Mouse (Mus musculus) liver, adult (tissue): ENCODE results near the gene Adprh.

Experiments
- GATA4 ChIP-seq: IDR thresholded peaks from 2 replicates; pipeline ENCODE4 v1.6.1; 2014; ENCODE audit warnings: mild to moderate bottlenecking, low read length; ENCODE audit not compliant: insufficient replicate concordance

Adprh gene

GRCm38 (mm10) chr16:38454533-38455254, 2.2 kb upstream of the Adprh start:
- no peak for TF ChIP-seq GATA4

DNA sequence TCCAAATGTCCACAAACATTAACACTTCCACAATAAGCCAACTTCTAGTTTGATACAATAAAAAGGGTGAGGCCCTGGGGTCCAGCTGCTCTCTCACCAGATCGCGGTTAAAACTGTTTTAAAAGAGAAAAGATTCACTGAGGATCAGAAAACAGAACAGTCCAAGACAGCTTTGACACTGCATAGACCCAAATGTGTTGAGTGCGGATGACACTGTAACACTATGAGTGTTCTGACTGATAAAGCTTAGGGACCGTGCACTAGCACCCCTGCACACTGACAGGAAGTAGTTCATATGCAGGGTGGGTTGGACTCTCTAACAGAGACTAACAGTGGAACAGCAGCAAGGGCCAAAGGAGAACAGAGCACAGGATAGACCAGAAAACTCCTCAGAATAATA, 1.4 kb upstream of the Adprh start:
- no peak for TF ChIP-seq GATA4

DNA sequence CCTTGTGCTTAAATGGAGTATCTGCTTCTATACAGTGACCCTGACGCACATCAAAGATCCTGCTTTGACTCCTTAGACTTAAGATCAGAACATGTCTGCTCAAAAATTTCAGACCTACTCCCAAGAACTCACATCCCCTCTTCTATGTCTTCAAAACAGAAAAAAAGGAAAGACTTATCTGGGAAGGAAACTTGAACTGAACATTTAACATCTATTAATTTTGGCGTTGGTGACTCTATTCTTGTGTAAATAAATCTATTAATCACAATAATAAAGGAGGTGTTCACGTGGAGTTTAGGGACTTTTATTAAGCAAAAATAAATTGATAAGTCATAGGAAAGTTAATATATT, 675 bp upstream of the Adprh start:
- TF ChIP-seq GATA4 = no peak

GRCm38 (mm10) chr16:38451421-38452205, 890 bp downstream of the Adprh start:
- no peak for TF ChIP-seq GATA4

- no peak for TF ChIP-seq GATA4
Observed at GRCm38 (mm10) chr16:38450707-38451106, 1.8 kb downstream of the Adprh start.

- TF ChIP-seq GATA4 = no peak
Observed at GRCm38 (mm10) chr16:38448458-38448857, 4.0 kb downstream of the Adprh start.

DNA sequence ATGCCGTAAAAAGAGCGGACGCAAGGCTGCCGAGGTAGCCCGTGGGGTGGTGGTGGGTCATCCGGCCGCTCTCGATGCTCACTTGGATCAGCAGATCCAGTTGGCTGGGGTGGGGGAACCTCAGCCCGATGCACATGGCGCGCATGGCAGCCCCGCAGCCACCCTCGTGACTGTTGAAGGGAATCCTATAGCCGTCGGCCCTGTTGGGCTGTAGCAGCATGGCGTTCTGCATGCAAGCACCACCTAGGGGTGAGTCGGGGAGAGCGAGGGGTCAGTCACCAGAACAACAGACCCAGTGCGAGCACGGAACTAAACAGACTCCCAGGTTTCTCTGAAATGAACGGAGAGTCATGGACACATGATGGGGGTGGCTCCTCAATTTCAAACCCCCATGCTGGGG, 5.1 kb downstream of the Adprh start:
- no peak for TF ChIP-seq GATA4

- no peak for TF ChIP-seq GATA4
Observed at GRCm38 (mm10) chr16:38445576-38445975, 6.9 kb downstream of the Adprh start.

DNA sequence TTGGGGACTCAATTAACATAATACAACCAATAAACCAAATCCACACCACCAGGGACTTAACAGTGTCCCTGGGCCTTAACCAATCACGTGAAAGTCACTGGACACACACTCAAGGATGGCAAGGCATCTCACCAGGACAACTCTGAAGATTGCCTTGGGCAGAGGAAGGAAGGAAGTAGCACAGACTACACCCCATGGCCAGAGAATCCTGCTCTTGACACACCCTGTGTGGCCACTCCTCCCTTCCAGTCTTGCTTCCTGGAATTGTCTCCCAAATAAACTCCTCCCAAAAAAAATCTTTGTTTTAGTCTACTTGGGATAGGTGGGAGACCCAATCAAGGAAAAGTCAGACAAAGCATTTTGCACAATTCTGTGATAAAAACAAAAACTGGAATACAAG, 7.5 kb downstream of the Adprh start:
- no peak for TF ChIP-seq GATA4

- TF ChIP-seq GATA4 = no peak
Observed at GRCm38 (mm10) chr16:38443721-38444464, 8.6 kb downstream of the Adprh start.

DNA sequence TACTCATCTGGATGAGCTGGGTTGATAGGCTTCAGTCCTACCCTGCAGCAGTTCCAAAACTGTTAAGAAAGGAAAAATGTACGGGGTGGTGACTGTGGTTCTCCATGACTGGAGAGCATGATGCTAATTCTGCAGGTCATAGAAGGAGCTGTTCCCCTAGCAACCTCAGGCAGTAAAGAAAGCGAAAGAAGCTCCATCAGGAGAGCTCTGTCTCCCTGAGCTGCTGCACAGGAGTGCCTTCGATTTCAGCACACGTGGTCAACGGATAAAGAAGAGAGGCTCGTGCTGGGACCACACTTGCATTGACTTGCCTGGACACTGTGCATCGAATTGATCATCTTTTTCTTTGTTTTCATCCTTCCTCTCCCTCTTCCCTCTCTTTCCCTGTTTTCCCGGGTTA, 10.3 kb downstream of the Adprh start:
- no peak for TF ChIP-seq GATA4

- TF ChIP-seq GATA4 = no peak
Observed at GRCm38 (mm10) chr16:38441611-38442010, 10.9 kb downstream of the Adprh start.

GRCm38 (mm10) chr16:38440403-38440802, 12.1 kb downstream of the Adprh start:
- no peak for TF ChIP-seq GATA4

GRCm38 (mm10) chr16:38439190-38439589, 13.3 kb downstream of the Adprh start:
- no peak for TF ChIP-seq GATA4

DNA sequence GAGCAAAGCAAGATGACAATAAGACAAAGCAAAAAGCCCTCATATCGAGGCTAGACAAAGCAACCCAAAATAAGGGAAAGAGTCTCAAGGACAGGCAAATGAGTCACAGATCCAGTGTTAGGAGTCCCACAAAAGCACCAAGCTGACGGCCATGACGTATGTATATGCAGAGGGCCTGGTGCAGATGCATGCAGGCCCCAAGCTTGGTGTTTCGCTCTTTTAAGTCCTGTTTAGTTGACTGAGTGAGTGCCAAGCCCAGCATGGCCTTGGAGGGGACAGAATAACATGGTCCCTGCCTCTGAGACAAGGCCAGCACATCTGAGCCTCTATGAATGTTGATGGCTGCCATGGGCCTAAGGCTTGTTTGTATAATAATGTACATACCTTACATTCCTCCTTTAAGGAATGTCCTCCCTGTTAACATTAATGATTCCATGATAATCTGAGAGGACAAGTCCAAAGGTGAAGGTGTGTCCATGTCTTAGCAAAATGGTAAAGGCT, 18.2 kb downstream of the Adprh start:
- TF ChIP-seq GATA4 = no peak

GRCm38 (mm10) chr16:38433514-38433913, 19.0 kb downstream of the Adprh start:
- no peak for TF ChIP-seq GATA4
